Mouse (Mus musculus): ENCODE data around the gene Sema4c. TPM values are rescaled to one million over a fixed set of nuclear protein-coding genes. Genes with fewer than 3 reads are reported as not detected.

The Sema4c gene
- total and polyA plus RNA-seq, 3 experiments: 0.70 to 3.4 (median 1.5) TPM

GRCm38 (mm10) chr1:36508238-36508637 is 49.9 kb downstream of the Sema4c start:
- Histone ChIP-seq H3K4me1 (ENCODE audit: control insufficient read depth in 1 of 2, insufficient read depth in 2 of 2) (peaks cover 12 to 26% of the 10 kb centered on the region in 2 experiments), H3K4me2 (ENCODE audit: insufficient read depth, low read depth, poor library complexity, severe bottlenecking) (no peak overlapping the region), H3K27me3 (replicated peaks) (no peaks in the 10 kb centered on the region), H3K27ac (ENCODE audit: insufficient read depth, low read depth) (no peak overlapping the region), H3K36me3 (replicated peaks in 1 of 2; ENCODE audit: control insufficient read depth in 1 of 2, insufficient read depth in 1 of 2, low read length in 1 of 2) (peaks cover 2 to 25% of the 10 kb centered on the region in 2 experiments), H3K79me2 (replicated peaks; ENCODE audit: control insufficient read depth, extremely low read depth, insufficient read depth, poor library complexity, severe bottlenecking) (no peaks in the 10 kb centered on the region), H3K4me3 (replicated peaks in 1 of 3; ENCODE audit: low read depth in 2 of 3, low read length in 2 of 3, poor library complexity in 1 of 3) (no peak overlapping the region), H3K9ac (ENCODE audit: insufficient read depth, low read depth) (no peak overlapping the region), H3K9me3 (replicated peaks; ENCODE audit: low read length) (no peaks in the 10 kb centered on the region)
- dilution Hi-C loops (cut with MboI; ENCODE audit: extremely low pct_ligation_motif_present, extremely low pct_unique_long_range_greater_than_20kb, low sequenced_read_pairs) (no loop called here), in situ Hi-C loops (cut with MboI; ENCODE audit: low pct_ligation_motif_present, low pct_unique_long_range_greater_than_20kb, low sequenced_read_pairs) (no loop called here)
- TF ChIP-seq EP300 (IDR thresholded peaks at IDR 0.05; ENCODE audit: low read length) (peak; percentile 44; the same call in 1 of the 2 replicates), RCOR1 (conservative IDR thresholded peaks at IDR 0.05; ENCODE audit: low read depth, low read length) (no peak), ZKSCAN1 (IDR thresholded peaks at IDR 0.05; ENCODE audit: borderline replicate concordance, low read depth, low read length) (no peak), SMC3 (IDR thresholded peaks at IDR 0.05; ENCODE audit: low read depth, low read length) (no peak), NELFE (IDR thresholded peaks at IDR 0.05; ENCODE audit: low read depth, low read length) (no peak), IRF4 (IDR thresholded peaks at IDR 0.05; ENCODE audit: low read depth, low read length) (peak; percentile 27; the same call in 1 of the 2 replicates), USF2 (conservative IDR thresholded peaks at IDR 0.05; ENCODE audit: low read depth, low read length) (no peak)
- DNase-seq (ENCODE audit: extremely low read depth): peak; percentile 45

GRCm38 (mm10) chr1:36501261-36501660 is 56.9 kb downstream of the Sema4c start:
- Histone ChIP-seq H3K4me3 (replicated peaks in 1 of 3; ENCODE audit: low read depth in 2 of 3, low read length in 2 of 3, poor library complexity in 1 of 3) (no peak overlapping the region), H3K79me2 (replicated peaks; ENCODE audit: control insufficient read depth, extremely low read depth, insufficient read depth, poor library complexity, severe bottlenecking) (no peaks in the 10 kb centered on the region), H3K27me3 (replicated peaks) (no peaks in the 10 kb centered on the region), H3K36me3 (replicated peaks in 1 of 2; ENCODE audit: control insufficient read depth in 1 of 2, insufficient read depth in 1 of 2, low read length in 1 of 2) (peaks cover 9 to 57% of the 10 kb centered on the region in 2 experiments), H3K27ac (ENCODE audit: insufficient read depth, low read depth) (no peak overlapping the region), H3K4me1 (ENCODE audit: control insufficient read depth in 1 of 2, insufficient read depth in 2 of 2) (no peaks in the 10 kb centered on the region), H3K9ac (ENCODE audit: insufficient read depth, low read depth) (no peak overlapping the region), H3K4me2 (ENCODE audit: insufficient read depth, low read depth, poor library complexity, severe bottlenecking) (no peak overlapping the region), H3K9me3 (replicated peaks; ENCODE audit: low read length) (no peaks in the 10 kb centered on the region)
- peak; percentile 71 for DNase-seq (ENCODE audit: extremely low read depth)
- dilution Hi-C loops (cut with MboI; ENCODE audit: extremely low pct_ligation_motif_present, extremely low pct_unique_long_range_greater_than_20kb, low sequenced_read_pairs): no loop called here
- in situ Hi-C loops (cut with MboI; ENCODE audit: low pct_ligation_motif_present, low pct_unique_long_range_greater_than_20kb, low sequenced_read_pairs): no loop called here
- TF ChIP-seq SIN3A (IDR thresholded peaks at IDR 0.05; ENCODE audit: low read length) (0 out of 2 replicates have a peak, but pooled peaks have one; percentile 18), IRF4 (IDR thresholded peaks at IDR 0.05; ENCODE audit: low read depth, low read length) (no peak), POLR2A (IDR thresholded peaks at IDR 0.05; ENCODE audit: low read depth, low read length) (no peak), USF1 (IDR thresholded peaks at IDR 0.05; ENCODE audit: low read depth, low read length) (no peak), ZNF384 (IDR thresholded peaks at IDR 0.05; ENCODE audit: low read depth, low read length) (no peak), RAD21 (IDR thresholded peaks at IDR 0.05; ENCODE audit: low read depth, low read length) (peak; percentile 74), JUND (conservative IDR thresholded peaks at IDR 0.05; ENCODE audit: low read depth, low read length) (no peak), USF2 (conservative IDR thresholded peaks at IDR 0.05; ENCODE audit: low read depth, low read length) (no peak), MXI1 (IDR thresholded peaks at IDR 0.05; ENCODE audit: low read depth, low read length) (no peak), ZMIZ1 (IDR thresholded peaks at IDR 0.05; ENCODE audit: low read depth, low read length) (no peak), ZKSCAN1 (IDR thresholded peaks at IDR 0.05; ENCODE audit: borderline replicate concordance, low read depth, low read length) (no peak), ZC3H11A (IDR thresholded peaks at IDR 0.05; ENCODE audit: low read depth, low read length) (peak; percentile 16; the same call in 1 of the 2 replicates), MYC (IDR thresholded peaks at IDR 0.05; ENCODE audit: low read depth, low read length) (no peak), MEF2A (IDR thresholded peaks at IDR 0.05; ENCODE audit: borderline replicate concordance, low read depth, low read length) (no peak), CTCF (conservative IDR thresholded peaks at IDR 0.05 in 1 of 2, IDR thresholded peaks at IDR 0.05 in 1 of 2; ENCODE audit: low read depth in 2 of 2, low read length in 2 of 2) (peak; percentile 89 to 97), SMC3 (IDR thresholded peaks at IDR 0.05; ENCODE audit: low read depth, low read length) (peak; percentile 80), HCFC1 (IDR thresholded peaks at IDR 0.05; ENCODE audit: low read depth, low read length) (no peak), MAFK (IDR thresholded peaks at IDR 0.05; ENCODE audit: insufficient replicate concordance, low read length) (no peak), MAX (IDR thresholded peaks at IDR 0.05; ENCODE audit: low read length) (no peak), TCF12 (IDR thresholded peaks at IDR 0.05; ENCODE audit: low read depth, low read length) (no peak), PAX5 (IDR thresholded peaks at IDR 0.05; ENCODE audit: low read length) (no peak), EP300 (IDR thresholded peaks at IDR 0.05; ENCODE audit: low read length) (no peak), KAT2A (IDR thresholded peaks at IDR 0.05; ENCODE audit: insufficient replicate concordance, low read length) (no peak), BHLHE40 (IDR thresholded peaks at IDR 0.05; ENCODE audit: low read depth, low read length) (no peak), CHD1 (IDR thresholded peaks at IDR 0.05; ENCODE audit: low read depth, low read length) (no peak), CHD2 (IDR thresholded peaks at IDR 0.05; ENCODE audit: low read length) (no peak), MAZ (IDR thresholded peaks at IDR 0.05; ENCODE audit: low read depth, low read length) (no peak), NELFE (IDR thresholded peaks at IDR 0.05; ENCODE audit: low read depth, low read length) (0 out of 2 replicates have a peak, but pooled peaks have one; percentile 30), ETS1 (conservative IDR thresholded peaks at IDR 0.05; ENCODE audit: low read depth, low read length) (no peak), E2F4 (IDR thresholded peaks at IDR 0.05; ENCODE audit: insufficient replicate concordance, low read depth, low read length) (no peak), POLR2AphosphoS2 (IDR thresholded peaks at IDR 0.05; ENCODE audit: low read depth, low read length) (no peak), NRF1 (IDR thresholded peaks at IDR 0.05; ENCODE audit: low read depth, low read length) (no peak)

Measured in CH12.LX (cell line).